Mouse (Mus musculus) neural tube, embryonic 11.5 days (tissue): ENCODE measurements at regions not wholly inside any gene's neighbourhood (a gene's known extent, or its start where the extent isn't known, plus 50 kb on each side); places are given as distances from the start of the nearest gene placed in this dataset.

Source experiments
- ATAC-seq: fragments of 200-750 bp; cut with Nextera tagmentation; 2 replicates; pipeline ENCODE4 v1.8.0; 2017; ENCODE audit warnings: moderate number of reproducible peaks, mild to moderate bottlenecking, moderate TSS enrichment, moderate library complexity; ENCODE audit not compliant: insufficient read depth, low FRiP score, low TSS enrichment
- DNase-seq: peaks from one replicate; pipeline ENCODE4 v3.0.0-alpha.2; 2015; ENCODE audit warnings: low spot score
- H3K27ac ChIP-seq: fragments of 300-500 bp; sonication (generic); 2 replicates; pipeline ENCODE4 v1.5.1; 2014; ENCODE audit warnings: low read depth, mild to moderate bottlenecking, low read length
- H3K27me3 ChIP-seq: fragments of 300-500 bp; sonication (generic); 2 replicates; pipeline ENCODE4 v1.6.1; 2014; ENCODE audit warnings: mild to moderate bottlenecking, low read length, mixed read lengths; ENCODE audit not compliant: control insufficient read depth, insufficient read depth
- H3K36me3 ChIP-seq: fragments of 300-500 bp; sonication (generic); 2 replicates; pipeline ENCODE4 v1.6.1; 2014; ENCODE audit warnings: mild to moderate bottlenecking, low read length, moderate library complexity, mixed read lengths; ENCODE audit not compliant: control insufficient read depth, insufficient read depth
- H3K4me1 ChIP-seq: fragments of 300-500 bp; sonication (generic); 2 replicates; pipeline ENCODE4 v1.6.1; 2014; ENCODE audit warnings: low read length, mixed read lengths; ENCODE audit not compliant: control insufficient read depth, insufficient read depth
- H3K4me2 ChIP-seq: fragments of 300-500 bp; sonication (generic); 2 replicates; pipeline ENCODE4 v1.6.1; 2014; ENCODE audit warnings: low read depth, mild to moderate bottlenecking, moderate library complexity
- H3K4me3 ChIP-seq: fragments of 300-500 bp; sonication (generic); 2 replicates; pipeline ENCODE4 v1.5.1; 2014; ENCODE audit warnings: low read depth, low read length
- H3K9ac ChIP-seq: fragments of 300-500 bp; sonication (generic); 2 replicates; pipeline ENCODE4 v1.6.1; 2014; ENCODE audit warnings: mild to moderate bottlenecking, low read length
- H3K9me3 ChIP-seq: fragments of 300-500 bp; sonication (generic); 2 replicates; pipeline ENCODE4 v1.6.1; 2016; ENCODE audit warnings: low read length; ENCODE audit not compliant: control insufficient read depth
- WGBS: fragments of 180-500 bp; shearing (Covaris S2); extraction: QIAGEN DNeasy Blood & Tissue Kit; methylation state at CpG from one replicate; pipeline ENCODE4 v1.1.7; 2014; 5-methylcytosine and 5-hydroxymethylcytosine counted together

DNA sequence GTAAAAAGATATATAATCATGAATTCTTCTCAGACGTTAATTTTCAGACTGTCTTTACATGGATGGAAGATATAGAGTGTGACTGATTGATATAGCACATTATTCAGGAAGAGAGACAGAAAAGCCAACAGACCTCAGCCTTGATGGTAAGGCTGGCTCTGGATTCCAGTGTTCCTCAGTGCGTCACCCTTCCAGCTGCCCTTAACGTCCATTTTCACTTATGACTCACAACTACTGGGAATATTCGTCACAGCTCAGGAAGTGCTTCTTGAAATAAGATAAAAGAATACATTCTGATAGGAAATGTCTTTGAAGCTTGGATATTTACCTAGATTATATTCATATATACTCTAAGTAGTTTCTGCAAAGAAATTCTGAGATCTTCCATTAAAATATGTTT is 923.8 kb downstream of the Flrt2 start:
- Histone ChIP-seq H3K36me3 (no peaks in the 10 kb centered on the region), H3K27me3 (no peaks in the 10 kb centered on the region), H3K4me3 (no peak overlapping the region), H3K9me3 (no peaks in the 10 kb centered on the region), H3K27ac (no peak overlapping the region), H3K9ac (no peak overlapping the region), H3K4me2 (no peak overlapping the region), H3K4me1 (no peaks in the 10 kb centered on the region)
- DNase-seq (no peak), ATAC-seq (no peak)
- WGBS, result 80% methylated on average over 4 of the region's 4 CpGs

DNA sequence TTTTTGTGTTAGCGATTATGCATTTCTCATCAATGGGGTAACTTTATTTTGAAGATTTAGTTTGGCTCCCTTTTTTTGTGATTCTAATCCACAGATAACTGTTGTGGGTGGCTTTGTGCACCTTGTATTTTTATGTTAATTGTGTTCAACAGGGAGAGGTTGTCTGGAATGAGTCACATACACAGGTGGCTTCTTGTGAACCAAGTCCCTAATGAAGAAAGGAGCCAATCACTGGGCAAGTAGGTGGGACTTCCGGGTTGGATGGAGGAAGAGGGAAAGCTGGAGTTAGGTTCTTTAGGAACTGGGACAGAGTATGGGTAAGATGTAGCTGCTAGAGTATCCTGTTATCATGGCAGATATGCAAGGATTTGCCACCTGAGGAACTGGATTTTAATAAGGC is 925.2 kb downstream of the Flrt2 start:
- WGBS, result 95% methylated on average over 2 of the region's 2 CpGs
- Histone ChIP-seq H3K9ac (no peak overlapping the region), H3K36me3 (no peaks in the 10 kb centered on the region), H3K27ac (no peak overlapping the region), H3K4me3 (no peak overlapping the region), H3K4me2 (no peak overlapping the region), H3K9me3 (no peaks in the 10 kb centered on the region), H3K27me3 (no peaks in the 10 kb centered on the region), H3K4me1 (no peaks in the 10 kb centered on the region)
- ATAC-seq (no peak), DNase-seq (no peak)
